Mouse (Mus musculus): ENCODE results near the gene Ccr10.

Ccr10 gene

DNA sequence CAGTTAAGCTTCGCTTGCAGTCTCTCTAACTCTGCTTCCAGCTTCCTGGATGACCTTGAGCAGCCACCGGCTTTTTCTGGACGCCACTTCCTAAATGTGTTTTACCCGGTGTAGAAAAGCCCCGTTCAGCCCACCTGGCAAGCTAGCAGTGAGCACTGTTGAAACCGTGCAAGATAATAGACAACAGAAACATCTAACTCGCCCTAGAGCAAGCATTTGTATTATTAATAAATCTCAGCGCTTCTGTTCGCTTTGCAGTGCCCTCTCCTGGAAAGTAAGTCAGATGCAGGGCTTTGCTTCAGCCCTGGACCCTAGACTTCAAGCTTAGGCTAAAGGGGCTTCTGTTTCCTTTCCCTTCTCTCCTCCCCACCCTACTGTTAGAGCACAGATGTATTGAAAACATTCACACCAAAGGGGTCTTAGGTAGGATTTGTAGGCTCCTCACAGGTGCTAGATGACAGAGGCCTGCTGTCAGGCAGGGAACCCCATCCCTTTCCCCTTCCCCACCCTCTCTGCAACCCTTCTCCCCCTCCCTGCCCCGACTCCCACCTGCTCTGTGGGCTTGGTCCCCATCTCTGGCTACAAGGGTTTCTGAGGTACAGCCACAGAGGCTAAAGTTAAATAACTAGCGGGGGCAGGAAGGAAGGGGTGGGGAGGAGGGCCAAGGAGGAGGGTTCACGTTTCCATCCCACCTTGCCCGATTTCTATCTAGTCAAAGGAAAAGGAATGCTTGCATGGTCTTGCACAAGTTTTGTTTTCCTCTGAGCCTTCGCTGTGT lies at the start of gene Ccr10:
Gene Ccr10, minus strand, starts transcription at position 593 of the 778 bp plus-strand sequence.
- DNase-seq, result no peak

DNA sequence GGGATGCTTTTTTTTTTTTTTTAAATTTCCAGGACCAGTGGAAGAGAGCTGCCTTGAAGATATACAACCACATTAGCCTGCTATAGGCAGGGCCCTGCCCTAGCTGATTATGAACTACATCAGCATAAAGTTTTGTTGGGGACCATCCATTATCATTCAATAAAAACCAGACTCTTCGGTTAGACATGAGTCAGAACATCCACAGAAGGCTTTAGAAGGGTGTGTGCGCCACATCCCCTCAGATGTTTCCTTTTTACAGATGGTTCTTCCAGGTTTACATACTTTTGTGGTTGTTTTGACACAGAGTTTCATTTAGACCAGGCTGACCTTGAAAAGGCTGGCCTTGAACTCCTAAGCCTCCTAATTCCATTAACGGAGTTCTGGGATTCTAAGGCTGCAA lies 49.1 kb upstream of the Ccr10 start:
- DNase-seq, result no peak

DNA sequence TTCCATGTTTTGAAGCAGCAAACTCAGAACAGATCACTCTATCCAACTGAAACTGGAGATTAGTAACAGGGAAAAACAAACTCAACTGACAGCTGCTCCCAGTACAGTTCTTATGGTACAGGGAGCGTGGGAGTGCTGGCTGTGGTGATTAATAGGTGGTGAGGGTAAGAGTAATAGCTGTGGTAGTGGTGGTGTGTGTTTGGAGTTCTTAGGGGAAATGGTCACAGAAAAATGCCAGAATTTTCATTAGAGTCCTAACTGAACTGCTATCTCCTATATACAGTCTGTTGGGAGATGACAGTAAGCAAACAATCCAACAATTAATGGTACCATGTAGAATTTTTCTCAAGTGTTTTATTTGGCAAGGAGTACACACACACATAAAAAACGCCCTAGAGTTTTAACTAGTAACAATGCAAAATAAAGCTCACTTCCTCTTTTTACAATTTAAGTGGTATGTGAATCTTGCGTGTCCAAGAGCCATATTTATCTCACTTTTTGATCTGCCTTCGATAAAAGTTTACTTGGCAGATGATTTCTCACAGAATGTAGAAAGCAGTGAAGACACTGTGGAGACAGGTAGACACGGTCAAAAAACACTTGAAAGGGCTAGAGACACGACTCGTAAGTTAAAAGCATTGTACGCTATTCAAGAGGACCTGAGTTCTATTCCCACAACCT lies 46.2 kb upstream of the Ccr10 start:
- peak; percentile 51 for DNase-seq

DNA sequence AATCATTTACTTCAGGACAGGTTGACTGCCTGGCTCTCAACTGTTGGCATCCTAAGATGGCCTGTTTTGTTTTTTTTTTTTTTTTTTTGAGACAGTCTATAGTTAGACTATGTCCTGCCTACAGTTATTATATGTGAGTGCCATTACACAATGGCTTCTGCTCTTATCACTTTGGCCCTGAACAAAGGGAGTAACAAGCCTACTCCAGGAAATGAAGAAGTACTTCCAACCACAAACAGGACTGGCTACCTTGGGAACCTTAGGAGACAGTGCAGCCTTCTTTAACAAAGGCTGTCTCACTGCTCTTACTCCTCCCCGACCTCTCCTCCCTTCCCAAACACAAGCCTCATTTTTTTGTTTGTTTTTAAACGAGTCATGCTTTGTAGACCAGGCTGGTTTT lies 45.6 kb upstream of the Ccr10 start:
- DNase-seq, result no peak

DNA sequence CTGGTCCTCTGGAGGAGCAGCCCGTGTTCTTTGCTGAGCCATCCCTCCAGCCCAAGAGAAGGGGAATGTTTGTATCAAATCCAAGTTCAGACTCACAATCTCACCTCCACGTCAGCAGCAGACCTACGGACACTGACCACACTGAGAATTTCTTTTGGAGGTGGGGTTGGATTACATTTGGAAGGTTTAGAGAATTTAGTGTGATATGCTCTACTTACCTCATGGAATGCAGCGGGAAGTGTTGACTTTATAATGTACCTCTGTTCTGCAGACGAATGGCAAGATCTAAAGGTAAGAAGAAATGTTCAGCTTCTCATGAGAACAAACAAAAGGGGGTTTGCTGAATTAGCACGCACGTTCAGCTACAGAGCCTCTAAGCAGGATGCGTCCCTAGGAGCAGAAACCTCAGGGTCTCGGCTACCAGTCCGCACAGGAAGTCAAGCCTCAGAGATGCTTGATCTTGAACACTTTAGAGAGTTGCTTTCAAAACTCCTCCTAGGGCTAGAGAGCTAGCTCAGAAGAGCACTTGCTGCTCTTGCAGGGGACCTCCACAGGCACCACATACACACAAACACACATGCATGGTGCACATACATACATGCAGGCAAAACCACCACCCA lies 43.3 kb upstream of the Ccr10 start:
- DNase-seq, result no peak

DNA sequence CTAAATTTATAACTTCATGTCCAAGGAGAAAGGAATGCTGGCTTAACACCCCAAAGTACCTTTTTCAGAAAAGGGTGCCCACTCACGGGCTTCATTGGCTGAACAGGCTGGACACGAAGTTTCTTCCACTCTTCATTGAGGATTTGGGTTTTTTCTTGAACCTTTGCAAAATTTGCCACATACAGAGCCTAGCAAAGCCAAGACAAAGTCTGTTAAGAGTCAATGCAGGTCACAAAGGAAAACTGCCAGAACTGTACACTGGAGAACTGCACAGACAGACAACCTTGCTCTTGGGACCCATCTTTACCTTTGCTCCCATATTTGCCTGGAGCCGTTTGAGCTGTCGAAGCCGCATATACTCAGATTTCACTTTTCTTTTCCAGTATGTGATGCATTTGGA lies 41.7 kb upstream of the Ccr10 start:
- no peak for DNase-seq

DNA sequence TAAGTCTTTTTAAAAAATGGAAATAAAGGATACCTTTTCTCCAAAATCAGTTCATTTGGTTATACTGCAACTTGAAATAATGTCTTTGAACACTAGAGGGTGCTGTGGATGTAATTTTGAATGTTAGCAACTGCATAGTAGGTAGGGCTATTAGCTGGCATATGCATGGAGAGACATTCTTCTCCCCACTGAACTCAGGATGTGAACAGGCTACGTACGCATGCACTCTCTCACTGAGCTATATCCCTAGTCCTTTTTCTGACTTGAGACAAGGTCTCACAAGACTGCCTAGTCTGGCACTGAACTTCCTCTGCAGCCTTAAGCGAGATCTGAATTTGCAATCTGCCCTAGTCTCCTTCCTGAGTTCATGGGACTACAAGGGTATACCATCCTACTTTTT lies 36.7 kb upstream of the Ccr10 start:
- peak; percentile 27 for DNase-seq

DNA sequence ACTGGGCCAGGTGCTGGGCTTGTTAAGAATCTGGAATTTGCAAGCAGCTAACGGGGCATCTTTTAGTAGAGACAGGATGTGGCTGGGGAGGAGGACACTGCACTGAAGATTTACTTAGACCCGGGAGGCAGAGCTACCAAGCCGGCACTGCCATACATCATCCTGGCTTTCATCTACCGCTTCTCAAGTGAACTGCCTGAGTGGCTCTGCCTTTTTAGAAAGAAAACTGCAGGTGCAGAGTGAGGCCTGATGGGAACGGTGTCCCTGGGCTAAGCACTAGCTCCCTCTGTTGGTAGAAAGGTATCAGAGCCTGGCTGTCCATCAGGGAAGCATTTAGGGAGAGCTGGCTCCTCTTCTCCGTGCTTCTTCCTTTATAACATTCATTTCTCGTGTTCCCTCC lies 25.7 kb upstream of the Ccr10 start:
- no peak for DNase-seq

DNA sequence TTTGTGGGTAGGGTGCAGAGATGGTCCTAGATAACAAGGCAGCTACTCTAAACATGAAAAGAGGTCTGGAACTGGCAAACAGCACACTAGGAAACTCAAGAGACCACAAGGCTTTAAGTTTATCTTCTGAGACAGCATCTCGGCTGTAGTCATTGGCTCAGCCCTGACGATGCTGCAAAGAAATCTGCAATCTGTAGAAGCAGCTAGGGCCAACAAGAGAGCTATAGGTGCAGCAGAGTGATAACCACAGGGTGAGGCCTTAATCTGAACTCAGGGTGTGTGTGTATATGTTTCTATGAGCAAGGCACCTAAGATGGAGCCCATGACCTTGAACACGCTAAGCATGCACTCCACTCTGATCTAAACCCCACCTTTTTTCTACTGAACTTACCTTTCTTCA lies 24.3 kb upstream of the Ccr10 start:
- DNase-seq, result no peak

DNA sequence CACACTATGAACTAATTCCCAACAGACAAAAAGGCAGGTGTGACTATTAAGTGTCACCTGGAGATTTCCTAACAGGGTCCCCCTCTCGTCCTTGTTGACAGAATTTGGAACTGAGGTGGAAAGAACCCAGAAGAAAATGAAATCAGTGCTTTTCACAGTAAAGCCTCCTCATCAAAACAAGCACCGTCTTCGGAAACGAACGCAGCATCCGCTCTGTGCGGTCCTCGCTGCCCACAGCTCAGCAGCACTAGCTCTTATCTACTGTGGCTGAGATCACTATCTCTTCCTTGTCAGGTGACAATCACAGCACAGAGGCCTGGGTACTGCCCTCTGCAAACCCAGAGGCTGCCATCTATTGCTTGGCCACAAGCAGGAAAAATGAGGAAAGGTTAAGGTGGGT lies 20.9 kb upstream of the Ccr10 start:
- no peak for DNase-seq

DNA sequence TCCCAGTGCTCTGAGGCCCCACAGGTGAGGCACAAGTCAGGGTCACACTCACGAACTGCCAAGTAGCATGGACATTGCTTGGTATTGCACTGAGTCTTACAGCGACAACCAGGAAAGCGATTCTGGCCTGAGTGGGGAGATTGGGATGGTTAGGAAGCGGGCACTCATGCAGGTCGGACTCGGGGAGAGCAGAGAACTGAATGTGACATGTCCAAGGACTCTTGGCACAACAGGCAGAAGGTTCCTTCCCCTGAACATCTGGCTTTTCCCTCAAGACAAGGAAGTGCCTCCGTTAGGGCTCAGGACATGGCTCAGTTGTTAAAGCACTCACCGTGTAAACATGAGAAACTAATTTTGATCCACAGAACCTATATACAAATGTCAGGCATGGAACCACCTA lies 20.3 kb upstream of the Ccr10 start:
- DNase-seq, result no peak

DNA sequence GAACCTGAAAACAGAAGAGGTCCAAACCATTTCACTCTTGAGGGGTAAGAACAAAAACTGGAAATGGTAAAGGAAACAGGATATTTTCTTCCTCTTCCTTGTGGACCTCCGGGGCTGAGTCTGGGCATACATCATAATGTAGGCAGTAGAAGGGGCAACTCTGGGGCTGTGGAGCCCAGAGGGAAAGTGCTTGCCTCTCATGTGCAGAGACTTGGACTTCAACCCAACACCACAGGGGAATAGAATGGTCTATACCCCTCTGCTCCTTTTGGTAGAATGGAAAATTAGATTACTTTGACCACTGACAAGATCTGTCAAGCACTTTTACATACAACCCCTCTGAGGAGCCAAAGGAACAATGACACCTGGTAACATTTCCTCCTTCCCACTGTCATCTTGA lies 19.9 kb upstream of the Ccr10 start:
- no peak for DNase-seq

DNA sequence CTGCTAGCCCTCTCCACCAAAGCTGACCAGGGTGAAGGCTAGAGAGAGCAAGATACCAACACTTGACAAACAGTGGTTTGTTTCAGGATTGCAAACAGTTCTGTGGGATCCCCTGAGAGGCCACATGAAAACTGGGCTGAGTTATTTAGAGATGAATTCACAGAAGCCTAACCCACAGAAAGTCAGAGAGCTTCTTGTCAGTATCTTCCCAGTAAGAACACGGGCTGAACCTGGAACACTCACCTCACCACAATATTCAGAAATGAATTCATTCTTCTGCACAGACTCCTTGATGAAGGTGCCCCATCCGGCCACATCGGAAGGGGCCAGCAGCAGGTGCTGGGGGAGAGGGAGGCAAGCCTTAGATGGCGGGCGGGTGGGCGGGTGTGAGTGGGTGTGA lies 19.4 kb upstream of the Ccr10 start:
- DNase-seq, result no peak

DNA sequence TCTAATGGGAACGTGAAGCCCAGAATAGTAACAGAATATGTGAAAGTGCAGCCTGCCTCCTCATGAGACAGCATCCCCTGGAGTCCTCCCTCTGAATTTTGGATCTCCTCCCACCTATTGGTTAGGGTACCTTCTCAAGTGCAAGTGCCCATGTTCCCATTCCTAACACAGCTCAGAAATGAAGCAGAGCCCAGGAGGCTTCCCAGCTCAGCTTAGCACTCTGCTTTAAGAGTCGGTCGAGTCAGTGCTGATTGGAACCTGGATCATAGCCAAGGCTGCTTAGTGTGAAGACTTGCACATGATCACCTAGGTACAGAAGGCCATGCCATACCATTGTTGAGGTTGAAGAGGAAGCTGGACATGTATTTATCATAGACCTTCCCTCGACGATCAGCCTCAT lies 18.9 kb upstream of the Ccr10 start:
- no peak for DNase-seq

DNA sequence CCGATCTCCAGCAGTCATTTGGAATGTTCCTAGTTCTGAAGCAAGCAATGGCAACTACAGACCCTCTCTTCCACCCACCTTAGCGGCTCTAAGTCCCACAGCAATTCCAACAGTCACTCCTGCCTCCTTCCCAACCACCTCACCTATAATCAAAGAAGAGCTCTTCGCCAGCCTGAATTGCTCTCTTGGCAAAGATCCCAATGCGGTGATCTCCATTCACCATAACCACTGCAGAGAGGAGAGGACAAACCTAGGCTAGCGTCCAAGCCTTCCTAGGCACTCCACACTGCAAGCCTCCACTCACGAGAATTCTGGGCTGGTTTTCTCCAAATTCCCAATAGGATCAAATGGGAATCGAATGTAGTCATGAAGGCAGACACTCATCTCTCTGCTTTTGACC lies 17.8 kb upstream of the Ccr10 start:
- DNase-seq, result no peak

DNA sequence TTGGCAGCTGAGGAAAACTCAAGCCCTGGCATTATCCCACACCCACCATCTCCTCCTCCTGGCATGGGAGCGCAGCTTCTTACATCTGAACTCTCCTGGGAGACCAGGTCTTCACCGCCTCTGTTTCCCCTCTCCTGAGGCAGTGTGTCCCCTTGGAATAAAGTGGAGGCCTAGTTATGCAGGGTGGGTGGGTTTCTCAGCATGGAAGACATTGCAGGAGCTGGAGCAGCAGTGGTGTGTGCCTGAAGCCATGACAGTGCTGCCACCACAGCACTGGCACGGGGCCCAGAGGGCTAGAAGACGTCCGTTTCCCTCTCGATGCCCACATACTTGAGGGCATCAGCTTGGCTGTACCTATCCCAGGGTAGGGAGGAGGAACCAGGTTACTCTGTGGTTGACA lies 17.4 kb upstream of the Ccr10 start:
- no peak for DNase-seq

DNA sequence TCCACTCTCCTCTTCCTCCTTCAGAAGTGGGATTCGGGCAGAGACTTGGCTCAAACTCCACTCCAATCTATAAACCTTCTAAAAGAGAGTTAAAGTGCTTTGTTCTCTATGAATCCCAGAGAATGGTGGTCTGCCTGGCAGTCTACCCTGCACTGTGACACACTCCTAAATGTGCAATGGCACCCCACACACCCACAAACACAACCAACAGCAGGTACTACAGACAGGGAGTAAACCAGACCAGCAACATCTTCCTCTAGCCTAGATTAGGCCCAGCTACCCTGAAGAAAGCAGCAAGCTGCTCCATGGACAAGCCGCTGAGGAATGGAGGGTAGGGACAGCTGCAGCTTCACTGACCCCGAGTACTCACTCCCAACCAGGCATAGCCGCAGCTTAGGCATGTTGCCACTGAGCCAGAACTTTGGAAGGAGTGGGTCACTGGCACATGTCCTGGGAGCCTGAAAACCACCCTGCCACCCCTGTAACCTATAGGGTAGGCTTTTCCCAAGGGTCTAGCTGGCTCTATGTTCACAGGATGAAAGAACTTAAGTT lies 16.8 kb upstream of the Ccr10 start:
- no peak for DNase-seq

DNA sequence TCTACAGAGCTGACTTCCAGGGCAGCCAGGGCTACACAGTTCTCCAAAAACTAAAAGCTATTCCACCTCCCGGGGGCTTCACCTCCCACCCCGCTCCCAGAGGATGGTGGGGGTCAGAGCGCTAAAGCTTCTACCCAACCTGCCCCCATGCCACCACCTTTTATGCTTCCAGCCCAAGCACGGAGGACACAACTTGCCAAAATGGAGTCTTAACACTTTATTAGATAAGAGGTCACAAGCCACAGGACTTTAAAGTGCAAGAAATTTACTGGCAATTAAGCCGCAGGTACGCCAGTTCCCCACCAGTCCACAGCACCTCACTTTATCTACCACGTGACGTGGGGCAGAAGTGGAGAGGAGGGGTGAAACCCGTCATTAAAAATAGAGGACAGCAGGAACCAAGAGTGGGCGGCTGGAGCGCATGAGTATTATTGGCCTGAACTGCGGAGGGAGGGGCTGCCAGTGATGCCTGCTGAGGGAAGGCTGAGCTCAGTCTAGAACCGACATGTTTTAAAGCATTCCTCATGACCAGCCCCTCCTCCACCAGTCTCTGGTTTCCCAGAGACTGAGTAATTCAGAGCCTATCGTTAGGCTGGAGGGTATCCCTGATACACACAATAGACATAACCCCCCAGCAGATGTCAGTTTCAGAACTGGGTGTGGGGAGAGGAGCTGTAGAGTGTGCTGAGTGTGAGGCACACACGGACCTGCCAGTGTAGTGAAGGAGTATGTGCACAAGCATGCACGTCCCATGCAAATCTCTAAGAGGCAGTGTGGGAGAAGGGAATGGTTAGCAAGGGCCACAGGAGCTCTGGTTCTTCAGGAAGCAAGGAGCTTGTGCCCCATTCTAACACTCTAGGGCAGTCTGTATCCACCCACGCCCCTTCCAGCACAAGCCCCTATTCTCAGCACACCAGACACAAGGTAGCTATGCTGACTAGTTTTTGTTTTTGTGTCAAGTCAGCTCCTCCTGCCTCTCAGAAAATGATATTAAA lies 16.0 kb upstream of the Ccr10 start:
- no peak for DNase-seq

DNA sequence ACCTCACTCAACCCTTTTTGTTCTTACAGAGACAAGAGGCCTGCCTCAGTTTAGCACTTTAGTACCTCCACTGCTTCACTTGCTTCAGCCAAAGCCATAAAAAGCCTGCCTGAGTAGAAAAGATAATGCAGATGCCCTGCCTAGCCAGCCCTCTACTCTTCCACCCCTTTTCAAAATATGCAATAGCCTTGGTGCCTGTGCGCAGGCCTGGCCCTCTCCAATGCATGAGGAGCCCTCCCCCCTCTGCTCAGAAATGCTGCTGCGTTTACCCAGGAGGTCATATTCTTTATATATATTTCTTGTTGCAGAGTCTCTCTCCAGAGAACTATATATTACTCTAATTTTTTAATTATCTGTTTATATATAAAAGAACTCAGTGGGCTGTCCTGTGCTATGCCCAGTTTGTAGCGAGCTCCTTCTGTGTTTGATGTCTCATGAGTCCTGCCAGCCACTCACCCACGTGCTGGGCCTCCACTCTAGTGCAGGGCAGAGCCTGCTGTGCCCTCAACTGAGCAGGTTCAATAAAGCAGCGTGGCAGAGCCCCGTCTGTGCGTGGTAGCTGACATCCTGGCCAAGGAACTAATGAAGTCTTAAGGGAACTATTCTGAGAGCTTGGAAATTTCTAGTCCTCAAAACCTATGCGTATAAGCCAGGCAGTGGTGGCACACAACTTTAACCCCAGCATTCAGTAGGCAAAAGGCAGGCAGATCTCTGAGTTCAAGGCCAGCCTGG lies 15.1 kb upstream of the Ccr10 start:
- DNase-seq, result peak; percentile 47

DNA sequence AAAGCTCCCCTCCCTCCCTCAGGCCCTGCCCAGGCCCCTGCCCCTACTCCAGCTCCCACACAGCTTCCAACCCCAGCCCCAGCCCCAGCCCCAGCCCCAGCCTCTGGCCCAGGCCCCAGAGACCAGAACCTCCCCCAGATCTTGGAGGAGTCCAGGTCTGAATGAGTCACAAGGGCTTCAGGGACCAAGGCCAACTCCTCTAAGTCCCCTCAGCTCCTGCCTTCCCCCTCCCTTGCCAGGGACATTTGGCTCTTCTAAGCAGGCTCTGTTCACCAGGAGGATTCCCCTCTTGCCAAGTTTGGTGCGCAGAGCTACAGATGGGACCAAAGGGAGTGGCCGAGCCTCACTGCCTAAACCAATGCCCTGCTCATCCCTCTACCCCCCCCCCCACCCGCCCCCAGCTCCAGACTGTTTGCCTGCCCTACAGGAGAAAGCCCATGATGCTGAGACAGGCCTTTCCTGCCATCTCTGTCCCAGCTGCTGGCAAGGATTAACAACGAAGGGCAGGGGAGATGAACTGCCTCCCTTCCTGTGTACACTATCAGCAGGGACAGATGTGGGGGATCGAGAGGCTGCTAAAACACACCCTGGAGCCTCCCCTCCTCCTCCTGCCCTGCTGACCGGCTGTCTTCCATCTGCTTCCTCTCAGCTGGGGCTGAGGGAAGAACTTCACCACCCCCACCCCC lies 14.4 kb upstream of the Ccr10 start:
- peak; percentile 79 for DNase-seq

DNA sequence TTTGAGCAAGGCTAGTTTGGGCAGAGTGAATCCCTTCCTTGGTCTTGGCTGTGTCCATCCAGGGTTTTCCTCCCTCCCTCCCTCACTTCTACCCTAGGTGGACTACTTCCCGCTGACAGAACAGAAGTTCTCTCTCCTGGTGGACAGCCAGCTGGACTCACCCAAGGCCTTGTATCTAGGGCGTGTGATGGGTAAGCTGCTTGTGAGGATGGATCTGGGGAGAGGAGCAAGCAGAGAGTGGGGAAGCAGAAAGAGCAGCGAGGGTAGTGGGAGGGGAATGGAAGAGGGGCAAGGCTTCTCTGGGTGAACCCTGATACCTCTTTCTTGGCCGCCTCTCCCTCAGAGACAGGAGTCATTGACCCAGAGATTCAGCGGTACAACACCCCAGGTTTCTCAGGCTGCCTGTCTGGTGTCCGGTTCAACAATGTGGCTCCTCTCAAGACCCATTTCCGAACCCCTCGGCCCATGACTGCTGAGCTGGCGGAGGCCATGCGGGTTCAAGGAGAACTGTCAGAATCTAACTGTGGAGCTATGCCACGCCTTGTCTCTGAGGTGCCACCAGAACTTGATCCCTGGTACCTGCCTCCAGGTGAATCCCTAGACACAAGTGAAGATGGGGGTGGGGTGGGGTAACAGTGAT lies 13.0 kb upstream of the Ccr10 start:
- DNase-seq, result no peak

Data from kidney, postnatal 10 days (tissue).